Mouse (Mus musculus) cerebellum, adult 2 months (tissue): ENCODE data around the gene Tns1. TPM values are rescaled to one million over a fixed set of nuclear protein-coding genes. Genes with fewer than 3 reads are reported as not detected.

Source experiments
- DNase-seq, 2 experiments: peaks; one replicate each; pipeline ENCODE4 v3.0.0; 2021
- H3K27ac ChIP-seq: fragments of 200-500 bp; 2 replicates; pipeline ENCODE4 v1.5.1; 2012; ENCODE audit warnings: low read length, control low read depth, inconsistent platforms; ENCODE audit not compliant: insufficient read depth
- H3K27me3 ChIP-seq: fragments of 200-500 bp; 2 replicates; pipeline ENCODE4 v1.6.1; 2012; ENCODE audit warnings: inconsistent platforms, mild to moderate bottlenecking, low read length, moderate library complexity; ENCODE audit not compliant: control insufficient read depth, insufficient read depth
- H3K4me1 ChIP-seq: fragments of 200-500 bp; 2 replicates; pipeline ENCODE4 v1.6.1; 2011; ENCODE audit warnings: low read length; ENCODE audit not compliant: control insufficient read depth, insufficient read depth
- H3K4me3 ChIP-seq: fragments of 200-500 bp; replicated peaks from 2 replicates; pipeline ENCODE3; 2011; ENCODE audit warnings: mild to moderate bottlenecking, low read depth, low read length, control low read depth; ENCODE audit not compliant: insufficient read depth
- CTCF ChIP-seq: fragments of 200-500 bp; IDR thresholded peaks from 2 replicates; pipeline ENCODE4 v1.5.1; 2011; ENCODE audit warnings: low read depth, mild to moderate bottlenecking, control low read depth, low read length, moderate library complexity, borderline replicate concordance; ENCODE audit not compliant: insufficient read depth
- POLR2A ChIP-seq: fragments of 200-500 bp; IDR thresholded peaks from 2 replicates; pipeline ENCODE4 v1.6.1; 2011; ENCODE audit warnings: low read length, control low read depth, borderline replicate concordance; ENCODE audit not compliant: insufficient read depth
- WGBS: fragments of 180-500 bp; shearing (Covaris S2); methylation state at CpG from one replicate; pipeline ENCODE4 v1.1.7; 2018; 5-methylcytosine and 5-hydroxymethylcytosine counted together
- polyA plus RNA-seq: library from polyadenylated mRNA; depleted of rRNA; stranded (reverse); fragments of >200 nt; gene quantifications from 2 replicates; pipeline ENCODE4 v1.2.3, GENCODE M21; 2012

The Tns1 gene
- polyA plus RNA-seq, 1 experiment, result 25.1 TPM

- no peak for DNase-seq
- Histone ChIP-seq H3K4me3 (no peak overlapping the region), H3K27me3 (no peaks in the 10 kb centered on the region), H3K4me1 (no peaks in the 10 kb centered on the region), H3K27ac (no peak overlapping the region)
- 57% methylated on average over 4 of the region's 4 CpGs for WGBS
- TF ChIP-seq CTCF (no peak), POLR2A (no peak)
Measured at GRCm38 (mm10) chr1:74033407-74033806, 90.8 kb downstream of the Tns1 start.

GRCm38 (mm10) chr1:74032966-74033365 lies 91.3 kb downstream of the Tns1 start:
- Histone ChIP-seq H3K4me1 (no peaks in the 10 kb centered on the region), H3K27me3 (no peaks in the 10 kb centered on the region), H3K27ac (no peak overlapping the region), H3K4me3 (no peak overlapping the region)
- TF ChIP-seq POLR2A (no peak), CTCF (no peak)
- no peak for DNase-seq
- 56% methylated on average over 5 of the region's 5 CpGs for WGBS

GRCm38 (mm10) chr1:74031771-74032609 lies 92.3 kb downstream of the Tns1 start:
- WGBS, result 88% methylated on average over 9 of the region's 9 CpGs
- DNase-seq, result no peak
- Histone ChIP-seq H3K27me3 (no peaks in the 10 kb centered on the region), H3K27ac (no peak overlapping the region), H3K4me1 (peaks cover 6% of the 10 kb centered on the region; the same call in 1 of the 2 replicates), H3K4me3 (no peak overlapping the region)
- no peak for TF ChIP-seq POLR2A
- no peak for TF ChIP-seq CTCF

GRCm38 (mm10) chr1:74030901-74031360 lies 93.3 kb downstream of the Tns1 start:
- no peaks in the 10 kb centered on the region for H3K27me3 ChIP-seq
- 38% methylated on average over 3 of the region's 3 CpGs for WGBS
- no peak overlapping the region for H3K27ac ChIP-seq
- H3K4me1 ChIP-seq, result peaks cover 6% of the 10 kb centered on the region; the same call in 1 of the 2 replicates
- no peak for DNase-seq
- H3K4me3 ChIP-seq, result no peak overlapping the region
- no peak for TF ChIP-seq CTCF
- TF ChIP-seq POLR2A, result no peak

GRCm38 (mm10) chr1:74030285-74030684 lies 94.0 kb downstream of the Tns1 start:
- Histone ChIP-seq H3K4me1 (peaks cover 6% of the 10 kb centered on the region; the same call in 1 of the 2 replicates), H3K27ac (no peak overlapping the region), H3K4me3 (no peak overlapping the region), H3K27me3 (no peaks in the 10 kb centered on the region)
- no peak for TF ChIP-seq CTCF
- no peak for TF ChIP-seq POLR2A
- 61% methylated on average over 1 of the region's 1 CpGs for WGBS
- DNase-seq, result no peak

- Histone ChIP-seq H3K27ac (no peak overlapping the region), H3K4me1 (peaks cover 6% of the 10 kb centered on the region; the same call in 1 of the 2 replicates), H3K4me3 (no peak overlapping the region), H3K27me3 (no peaks in the 10 kb centered on the region)
- no peak for DNase-seq
- WGBS, result 72% methylated on average over 3 of the region's 3 CpGs
- no peak for TF ChIP-seq CTCF
- no peak for TF ChIP-seq POLR2A
Measured at GRCm38 (mm10) chr1:74029669-74030068, 94.6 kb downstream of the Tns1 start.

GRCm38 (mm10) chr1:74028881-74029266 lies 95.4 kb downstream of the Tns1 start:
- H3K27me3 ChIP-seq, result no peaks in the 10 kb centered on the region
- H3K4me1 ChIP-seq, result peaks cover 6% of the 10 kb centered on the region; the same call in 1 of the 2 replicates
- 52% methylated on average over 5 of the region's 5 CpGs for WGBS
- H3K27ac ChIP-seq, result no peak overlapping the region
- TF ChIP-seq POLR2A (no peak), CTCF (no peak)
- no peak for DNase-seq
- H3K4me3 ChIP-seq, result no peak overlapping the region
